Mouse (Mus musculus) heart, embryonic 10.5 days (tissue): ENCODE results near the gene Lsamp. TPM values are rescaled to one million over a fixed set of nuclear protein-coding genes. Genes with fewer than 3 reads are reported as not detected.
"Not testable (repeated sequence)": the region's sequence is repeated elsewhere in the genome, so short reads cannot be mapped to it uniquely, and the experiment has no call there.

ENCODE experiments used
- DNase-seq: peaks from one replicate; pipeline ENCODE4 v3.0.0-alpha.2; 2017; ENCODE audit warnings: low spot score
- H3K27ac ChIP-seq: fragments of 300-500 bp; sonication (generic); 2 replicates; pipeline ENCODE4 v1.5.1; 2016; ENCODE audit warnings: mild to moderate bottlenecking
- H3K27me3 ChIP-seq: fragments of 300-500 bp; sonication (generic); 2 replicates; pipeline ENCODE4 v1.6.1; 2016; ENCODE audit warnings: mild to moderate bottlenecking; ENCODE audit not compliant: poor library complexity, insufficient read depth, severe bottlenecking
- H3K36me3 ChIP-seq: fragments of 300-500 bp; sonication (generic); 2 replicates; pipeline ENCODE4 v1.6.1; 2016; ENCODE audit warnings: mild to moderate bottlenecking, moderate library complexity
- H3K4me1 ChIP-seq: fragments of 300-500 bp; sonication (generic); 2 replicates; pipeline ENCODE4 v1.6.1; 2016; ENCODE audit warnings: mild to moderate bottlenecking
- H3K4me3 ChIP-seq: fragments of 300-500 bp; sonication (generic); 2 replicates; pipeline ENCODE4 v1.5.1; 2016; ENCODE audit warnings: mild to moderate bottlenecking, moderate library complexity
- H3K9me3 ChIP-seq: fragments of 300-500 bp; sonication (generic); 2 replicates; pipeline ENCODE4 v1.6.1; 2016; ENCODE audit warnings: mild to moderate bottlenecking, moderate library complexity
- WGBS: fragments of 180-500 bp; shearing (Covaris S2); methylation state at CpG from one replicate; pipeline ENCODE4 v1.1.7; 2016; 5-methylcytosine and 5-hydroxymethylcytosine counted together
- polyA plus RNA-seq: library from polyadenylated mRNA; unstranded; fragments of >200 nt; fragmentation: Nextera tagmentation; extraction: Ambion mirVana; gene quantifications from 2 replicates; pipeline ENCODE4 v1.2.1, GENCODE M21; 2016

The Lsamp gene
- polyA plus RNA-seq, 1 experiment from 2014 or later = 2.1 TPM

GRCm38 (mm10) chr16:40567431-40567941, 583.3 kb downstream of the Lsamp start:
- Histone ChIP-seq H3K27ac (no peak overlapping the region), H3K4me1 (no peaks in the 10 kb centered on the region), H3K27me3 (no peaks in the 10 kb centered on the region), H3K36me3 (no peaks in the 10 kb centered on the region), H3K4me3 (no peak overlapping the region), H3K9me3 (no peaks in the 10 kb centered on the region)
- DNase-seq = no peak
- WGBS = 82% methylated on average over 9 of the region's 9 CpGs

- no peak overlapping the region for H3K4me3 ChIP-seq
- H3K36me3 ChIP-seq = no peaks in the 10 kb centered on the region
- H3K4me1 ChIP-seq = no peaks in the 10 kb centered on the region
- H3K27ac ChIP-seq = no peak overlapping the region
- WGBS = 85% methylated on average over 12 of the region's 12 CpGs
- H3K9me3 ChIP-seq = no peaks in the 10 kb centered on the region
- DNase-seq = no peak
- no peaks in the 10 kb centered on the region for H3K27me3 ChIP-seq
Measured at GRCm38 (mm10) chr16:40572085-40572745, 588.1 kb downstream of the Lsamp start.

- Histone ChIP-seq H3K4me3 (no peak overlapping the region), H3K36me3 (no peaks in the 10 kb centered on the region), H3K27me3 (no peaks in the 10 kb centered on the region), H3K27ac (no peak overlapping the region), H3K9me3 (no peaks in the 10 kb centered on the region), H3K4me1 (no peaks in the 10 kb centered on the region)
- WGBS = 57% methylated on average over 3 of the region's 3 CpGs
- no peak for DNase-seq
Measured at GRCm38 (mm10) chr16:40582076-40582475, 597.9 kb downstream of the Lsamp start.

DNA sequence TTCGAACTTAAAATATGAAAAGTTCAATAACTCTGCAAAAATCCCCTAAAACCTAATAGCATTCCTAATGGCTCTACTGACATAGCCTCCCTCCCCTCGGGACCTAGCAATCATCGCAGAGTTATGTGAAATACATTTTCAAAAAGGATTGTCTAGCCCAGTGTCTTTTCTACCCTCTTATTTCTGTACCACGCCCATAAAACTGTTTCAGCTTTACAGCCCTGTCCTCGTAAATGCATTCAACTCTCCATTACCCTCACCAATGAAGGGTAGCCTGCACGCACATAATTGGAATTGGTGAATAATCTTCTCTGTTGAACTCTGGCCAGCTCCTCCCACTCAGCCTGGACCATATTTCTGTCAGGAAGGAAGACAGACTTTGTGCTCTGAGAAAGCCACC, 609.0 kb downstream of the Lsamp start:
- Histone ChIP-seq H3K4me3 (no peak overlapping the region), H3K27ac (no peak overlapping the region), H3K4me1 (no peaks in the 10 kb centered on the region), H3K36me3 (no peaks in the 10 kb centered on the region), H3K9me3 (no peaks in the 10 kb centered on the region), H3K27me3 (no peaks in the 10 kb centered on the region)
- DNase-seq = no peak
- WGBS = 80% methylated on average over 6 of the region's 6 CpGs

DNA sequence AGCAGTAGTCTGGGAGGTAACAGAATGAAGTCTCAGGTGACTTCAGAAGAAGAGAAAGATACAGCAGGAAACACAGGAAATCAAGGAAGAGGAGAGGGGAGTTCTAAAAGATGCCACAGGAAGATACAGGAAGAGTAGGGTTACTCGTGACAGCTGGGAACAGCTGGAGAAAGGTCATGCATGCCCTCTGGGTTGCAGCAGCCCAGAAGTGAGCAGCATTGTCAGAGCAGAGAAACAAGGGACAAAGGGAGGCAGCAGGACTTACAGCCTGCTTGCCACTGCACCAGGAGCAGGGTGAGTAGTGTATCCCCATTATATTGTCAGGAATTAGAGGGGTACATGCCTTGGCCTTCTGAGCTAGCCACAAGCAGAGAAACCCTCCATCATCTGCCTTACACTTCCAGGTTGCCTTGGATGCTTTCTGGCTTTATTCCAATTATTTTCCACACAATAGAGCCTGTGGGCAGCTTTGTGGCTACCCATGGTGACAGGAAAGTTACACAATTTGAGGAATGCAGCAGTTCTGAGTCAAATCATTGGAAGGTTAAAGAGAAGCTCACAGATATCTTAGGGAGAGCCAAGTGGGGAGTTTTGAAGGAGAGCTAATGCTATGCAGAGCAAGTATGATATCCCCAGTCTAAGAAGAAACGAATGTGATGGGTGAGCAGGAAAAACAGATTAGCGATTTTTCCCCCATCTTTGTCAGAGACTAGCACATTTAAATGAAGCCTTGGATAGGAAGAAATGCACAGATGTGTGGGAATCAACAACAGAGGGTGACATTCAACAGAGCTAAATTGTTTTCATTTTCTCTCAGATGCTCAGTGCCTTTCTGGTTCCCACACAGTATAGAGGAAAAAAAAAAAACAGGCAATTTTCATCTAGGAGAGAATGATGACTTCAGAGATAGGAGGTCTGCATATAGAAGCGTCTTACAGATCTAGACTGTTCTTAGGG, 617.5 kb downstream of the Lsamp start:
- whole genome bisulfite sequencing = 45% methylated on average over 4 of the region's 4 CpGs
- Histone ChIP-seq H3K27me3 (no peaks in the 10 kb centered on the region), H3K9me3 (no peaks in the 10 kb centered on the region), H3K4me1 (no peaks in the 10 kb centered on the region), H3K27ac (no peak overlapping the region), H3K4me3 (no peak overlapping the region), H3K36me3 (no peaks in the 10 kb centered on the region)
- no peak for DNase-seq

GRCm38 (mm10) chr16:40607509-40607908, 623.3 kb downstream of the Lsamp start:
- WGBS = 87% methylated on average over 3 of the region's 3 CpGs

GRCm38 (mm10) chr16:40616697-40617096, 632.5 kb downstream of the Lsamp start:
- H3K4me1 ChIP-seq, H3K4me3 ChIP-seq, DNase-seq, H3K9me3 ChIP-seq, H3K27me3 ChIP-seq, H3K36me3 ChIP-seq, H3K27ac ChIP-seq: not testable (repeated sequence)
- WGBS = 13% methylated on average over 1 of the region's 1 CpGs

More at GRCm38 (mm10) chr16:40607509-40607908, 623.3 kb downstream of the Lsamp start:
- H3K27ac ChIP-seq = no peak overlapping the region
- H3K4me1 ChIP-seq = no peaks in the 10 kb centered on the region
- no peaks in the 10 kb centered on the region for H3K9me3 ChIP-seq
- no peaks in the 10 kb centered on the region for H3K27me3 ChIP-seq
- H3K4me3 ChIP-seq = no peak overlapping the region
- DNase-seq = no peak
- no peaks in the 10 kb centered on the region for H3K36me3 ChIP-seq

DNA sequence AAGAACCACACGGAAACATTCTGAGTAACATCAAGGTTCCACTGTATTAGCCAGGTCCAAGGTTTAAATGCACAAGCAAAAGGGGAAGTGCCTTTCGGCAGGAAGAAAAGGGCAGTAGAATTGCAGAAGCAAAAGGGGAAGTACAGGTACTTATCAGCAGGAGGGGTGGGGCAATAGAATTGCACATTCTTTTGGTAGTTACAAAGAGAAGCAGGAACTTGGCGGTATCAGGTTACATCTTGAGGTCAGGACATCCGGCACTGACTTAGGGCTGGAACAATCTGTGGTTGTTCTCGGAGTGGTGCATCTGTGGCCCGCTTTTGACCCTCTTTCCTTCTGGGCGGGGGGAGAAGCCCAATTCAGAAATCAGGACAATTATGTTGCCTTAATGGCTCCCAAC, 636.9 kb downstream of the Lsamp start:
- H3K27ac ChIP-seq, H3K27me3 ChIP-seq, H3K4me1 ChIP-seq, DNase-seq, H3K36me3 ChIP-seq, H3K4me3 ChIP-seq, H3K9me3 ChIP-seq: not testable (repeated sequence)
- WGBS = 62% methylated on average over 7 of the region's 7 CpGs

- Histone ChIP-seq H3K4me1 (no peaks in the 10 kb centered on the region), H3K9me3 (no peaks in the 10 kb centered on the region), H3K27me3 (no peaks in the 10 kb centered on the region), H3K36me3 (no peaks in the 10 kb centered on the region), H3K27ac (no peak overlapping the region), H3K4me3 (no peak overlapping the region)
- no peak for DNase-seq
- 84% methylated on average over 5 of the region's 5 CpGs for WGBS
Measured at GRCm38 (mm10) chr16:40627159-40627558, 643.0 kb downstream of the Lsamp start.

DNA sequence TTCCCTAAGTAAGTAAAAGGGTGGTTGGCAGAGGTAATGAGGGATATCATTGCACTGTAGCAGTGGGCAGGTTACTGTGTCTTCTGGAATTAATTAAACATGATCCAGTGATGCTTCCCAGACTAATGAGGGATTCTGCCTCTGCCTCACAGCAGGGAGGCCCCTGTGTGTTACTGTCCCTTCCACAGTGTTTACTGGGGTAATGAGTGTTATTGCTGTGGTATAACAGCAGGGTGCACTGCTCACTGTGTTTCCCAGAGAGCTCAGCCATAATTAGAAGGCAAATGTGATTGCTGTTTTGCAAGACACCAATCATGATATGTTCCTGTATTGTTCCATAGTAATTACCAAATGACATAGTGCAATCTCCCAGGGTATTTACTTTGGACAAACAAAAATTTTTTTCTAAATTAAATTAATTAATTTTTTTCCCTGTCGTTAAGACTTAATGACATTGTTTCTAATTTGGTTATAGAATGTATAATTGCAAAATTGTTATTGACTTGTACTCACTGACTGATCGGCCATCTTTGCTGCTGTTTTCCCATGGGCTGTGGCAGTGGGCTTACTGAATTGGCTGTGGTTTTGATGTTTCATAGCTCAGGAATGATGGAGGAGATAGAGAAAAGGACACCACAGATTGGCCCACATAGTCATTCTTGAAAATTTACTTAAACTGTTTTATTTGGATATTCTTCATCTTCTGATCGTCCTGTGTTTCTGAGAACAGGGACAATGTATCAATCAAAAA, 655.6 kb downstream of the Lsamp start:
- Histone ChIP-seq H3K27me3 (no peaks in the 10 kb centered on the region), H3K27ac (no peak overlapping the region), H3K4me1 (no peaks in the 10 kb centered on the region), H3K4me3 (no peak overlapping the region), H3K36me3 (no peaks in the 10 kb centered on the region), H3K9me3 (no peaks in the 10 kb centered on the region)
- no peak for DNase-seq
- 71% methylated on average over 3 of the region's 3 CpGs for WGBS

GRCm38 (mm10) chr16:40652800-40653199, 668.6 kb downstream of the Lsamp start:
- WGBS = 84% methylated on average over 5 of the region's 5 CpGs
- Histone ChIP-seq H3K27ac (no peak overlapping the region), H3K27me3 (no peaks in the 10 kb centered on the region), H3K4me3 (no peak overlapping the region), H3K4me1 (no peaks in the 10 kb centered on the region), H3K36me3 (no peaks in the 10 kb centered on the region), H3K9me3 (no peaks in the 10 kb centered on the region)
- DNase-seq = no peak

DNA sequence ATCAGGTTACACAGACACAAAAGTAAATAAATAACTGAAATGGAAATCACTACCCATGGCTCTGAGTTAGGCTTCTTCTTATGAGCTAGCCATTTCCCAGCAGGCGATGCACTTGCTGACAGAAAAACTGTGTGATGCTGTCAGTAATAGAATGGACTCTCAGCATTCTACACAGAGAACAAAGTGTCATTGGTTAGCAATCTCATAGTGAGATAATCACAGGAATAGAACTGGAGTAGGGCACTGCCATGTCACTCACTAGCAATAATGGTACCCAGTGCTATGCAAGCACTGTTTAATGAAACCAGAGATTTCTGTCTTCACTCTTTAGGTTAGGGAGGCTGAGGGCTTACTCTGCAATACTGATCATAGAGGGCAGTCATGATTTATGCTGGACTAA, 669.3 kb downstream of the Lsamp start:
- DNase-seq = no peak
- H3K4me1 ChIP-seq = no peaks in the 10 kb centered on the region
- H3K27me3 ChIP-seq = no peaks in the 10 kb centered on the region
- H3K27ac ChIP-seq = no peak overlapping the region
- no peaks in the 10 kb centered on the region for H3K9me3 ChIP-seq
- 80% methylated on average over 1 of the region's 1 CpGs for WGBS
- H3K4me3 ChIP-seq = no peak overlapping the region
- H3K36me3 ChIP-seq = no peaks in the 10 kb centered on the region

GRCm38 (mm10) chr16:40656347-40656746, 672.2 kb downstream of the Lsamp start:
- WGBS = 82% methylated on average over 5 of the region's 5 CpGs
- no peaks in the 10 kb centered on the region for H3K36me3 ChIP-seq
- no peak for DNase-seq

More at GRCm38 (mm10) chr16:40656347-40656746, 672.2 kb downstream of the Lsamp start:
- H3K9me3 ChIP-seq = no peaks in the 10 kb centered on the region
- H3K27ac ChIP-seq = no peak overlapping the region
- H3K4me1 ChIP-seq = no peaks in the 10 kb centered on the region
- H3K4me3 ChIP-seq = no peak overlapping the region
- no peaks in the 10 kb centered on the region for H3K27me3 ChIP-seq
